Mouse (Mus musculus): ENCODE results near the gene Ccdc57. TPM values are rescaled to one million over a fixed set of nuclear protein-coding genes. Genes with fewer than 3 reads are reported as not detected.
"Not testable (repeated sequence)": the region's sequence is repeated elsewhere in the genome, so short reads cannot be mapped to it uniquely, and the experiment has no call there.

Gene Ccdc57
- polyA plus RNA-seq, 1 experiment, result 2.9 TPM

DNA sequence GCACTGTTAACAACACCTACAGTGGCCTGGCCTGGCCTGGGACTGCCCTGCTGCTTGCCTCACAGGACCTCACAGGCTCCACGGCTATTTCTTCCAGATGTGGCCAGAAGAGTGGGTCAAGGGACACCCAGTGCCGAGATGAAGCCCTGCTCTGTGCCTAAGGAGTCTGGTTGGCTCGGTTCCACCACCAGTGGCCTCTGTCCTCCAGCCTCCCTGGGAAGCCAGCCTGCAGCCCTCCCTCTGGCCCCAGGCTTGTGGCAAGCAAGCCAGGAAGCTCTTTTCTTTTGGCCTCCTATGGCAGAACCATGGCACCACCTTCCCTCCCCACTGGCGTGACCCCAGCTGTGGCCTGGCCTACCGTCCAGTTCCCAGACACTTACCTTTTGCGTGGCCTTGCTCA is 59.5 kb downstream of the Ccdc57 start:
- 53% methylated on average over 6 of the region's 6 CpGs for WGBS
- Histone ChIP-seq H3K4me1 (ENCODE audit: control insufficient read depth, insufficient read depth, low read length) (0 out of 2 replicates have a peak, but pooled peaks cover 2% of the 10 kb centered on the region), H3K4me3 (ENCODE audit: insufficient read depth, low read depth, low read length) (no peak overlapping the region), H3K27me3 (replicated peaks; ENCODE audit: control insufficient read depth, insufficient read depth, low read length) (no peaks in the 10 kb centered on the region), H3K36me3 (ENCODE audit: control insufficient read depth, insufficient read depth, low read length) (no peaks in the 10 kb centered on the region), H3K27ac (ENCODE audit: insufficient read depth, low read depth, low read length) (no peak overlapping the region)
- DNase-seq, result peak; percentile 84
- TF ChIP-seq POLR2A (IDR thresholded peaks at IDR 0.05; ENCODE audit: low read depth, low read length) (no peak), CTCF (conservative IDR thresholded peaks at IDR 0.05; ENCODE audit: insufficient read depth, insufficient read length, low read depth, low read length) (no peak)

DNA sequence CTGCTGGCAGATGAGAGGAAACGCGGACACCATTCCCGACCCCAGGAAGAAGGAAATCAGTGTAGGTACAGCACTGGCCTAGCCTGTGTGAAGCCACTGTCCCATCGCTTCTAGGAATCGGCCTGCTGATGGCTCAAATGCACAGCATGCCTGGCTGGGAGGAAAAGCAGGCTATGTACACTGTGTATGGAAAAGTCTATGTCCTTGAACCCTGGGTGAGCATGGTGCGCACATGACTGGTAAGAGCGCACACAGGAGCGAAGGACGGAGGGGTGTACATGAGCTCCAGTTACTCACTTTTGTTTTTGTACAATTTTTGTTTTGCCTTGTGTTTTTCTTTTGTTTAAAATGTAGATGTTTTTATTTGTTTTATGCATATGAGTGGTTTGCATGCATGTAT is 61.2 kb downstream of the Ccdc57 start:
- H3K27ac ChIP-seq (ENCODE audit: insufficient read depth, low read depth, low read length), result no peak overlapping the region
- no peaks in the 10 kb centered on the region for H3K27me3 ChIP-seq (replicated peaks; ENCODE audit: control insufficient read depth, insufficient read depth, low read length)
- H3K36me3 ChIP-seq (ENCODE audit: control insufficient read depth, insufficient read depth, low read length), result no peaks in the 10 kb centered on the region
- TF ChIP-seq CTCF (conservative IDR thresholded peaks at IDR 0.05; ENCODE audit: insufficient read depth, insufficient read length, low read depth, low read length) (no peak), POLR2A (IDR thresholded peaks at IDR 0.05; ENCODE audit: low read depth, low read length) (no peak)
- no peak overlapping the region for H3K4me3 ChIP-seq (ENCODE audit: insufficient read depth, low read depth, low read length)
- no peak for DNase-seq
- H3K4me1 ChIP-seq (ENCODE audit: control insufficient read depth, insufficient read depth, low read length), result 0 out of 2 replicates have a peak, but pooled peaks cover 2% of the 10 kb centered on the region
- 94% methylated on average over 9 of the region's 9 CpGs for WGBS

DNA sequence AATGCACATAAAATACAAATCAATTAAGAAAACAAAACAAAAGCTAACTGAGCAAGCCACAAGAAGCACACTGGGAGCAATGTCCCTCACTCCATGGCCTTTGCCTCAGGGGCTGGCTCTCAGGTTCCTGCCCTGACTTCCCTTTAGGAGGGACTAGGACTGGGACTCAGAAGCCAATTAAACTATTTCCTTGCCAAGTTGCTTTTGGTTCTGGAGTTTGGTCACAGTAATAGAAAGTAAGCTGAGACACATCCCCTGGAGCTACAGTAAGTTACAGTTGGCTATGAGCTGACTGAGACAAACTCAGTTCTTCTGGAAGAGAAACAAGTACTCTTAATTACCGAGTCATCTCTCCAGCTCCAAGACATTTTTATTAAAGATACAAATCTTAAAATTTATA is 66.9 kb downstream of the Ccdc57 start:
- 70% methylated on average over 1 of the region's 1 CpGs for WGBS
- TF ChIP-seq POLR2A (IDR thresholded peaks at IDR 0.05; ENCODE audit: low read depth, low read length) (no peak), CTCF (conservative IDR thresholded peaks at IDR 0.05; ENCODE audit: insufficient read depth, insufficient read length, low read depth, low read length) (no peak)
- H3K4me1 ChIP-seq (ENCODE audit: control insufficient read depth, insufficient read depth, low read length), result no peaks in the 10 kb centered on the region
- H3K27ac ChIP-seq (ENCODE audit: insufficient read depth, low read depth, low read length), result no peak overlapping the region
- no peaks in the 10 kb centered on the region for H3K27me3 ChIP-seq (replicated peaks; ENCODE audit: control insufficient read depth, insufficient read depth, low read length)
- peak; percentile 50 for DNase-seq
- no peaks in the 10 kb centered on the region for H3K36me3 ChIP-seq (ENCODE audit: control insufficient read depth, insufficient read depth, low read length)
- no peak overlapping the region for H3K4me3 ChIP-seq (ENCODE audit: insufficient read depth, low read depth, low read length)

DNA sequence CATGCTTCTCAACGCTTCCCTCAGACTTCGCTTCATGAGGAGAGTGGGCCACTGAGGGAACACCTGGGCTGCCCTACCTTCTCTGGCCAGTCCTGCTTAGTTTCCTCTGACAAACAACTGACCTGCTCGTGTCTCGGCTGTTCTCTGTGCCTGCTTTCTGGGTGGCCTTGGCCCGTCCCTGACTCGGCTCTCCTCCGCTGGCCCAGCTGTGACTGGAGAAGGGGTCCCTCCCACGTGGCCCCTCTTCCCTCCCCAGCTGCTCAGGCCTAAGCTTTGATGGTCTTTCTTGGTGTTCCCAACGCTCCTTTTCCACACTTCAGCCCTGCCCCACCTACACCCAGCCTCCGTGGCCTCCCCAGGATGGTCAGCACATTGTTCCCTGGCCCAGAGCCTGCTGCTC is 69.9 kb downstream of the Ccdc57 start:
- WGBS, result 76% methylated on average over 10 of the region's 10 CpGs
- no peak for DNase-seq
- Histone ChIP-seq H3K27ac (ENCODE audit: insufficient read depth, low read depth, low read length) (no peak overlapping the region), H3K36me3 (ENCODE audit: control insufficient read depth, insufficient read depth, low read length) (no peaks in the 10 kb centered on the region), H3K4me3 (ENCODE audit: insufficient read depth, low read depth, low read length) (no peak overlapping the region), H3K27me3 (replicated peaks; ENCODE audit: control insufficient read depth, insufficient read depth, low read length) (no peaks in the 10 kb centered on the region), H3K4me1 (ENCODE audit: control insufficient read depth, insufficient read depth, low read length) (no peaks in the 10 kb centered on the region)
- TF ChIP-seq POLR2A (IDR thresholded peaks at IDR 0.05; ENCODE audit: low read depth, low read length), result no peak
- no peak for TF ChIP-seq CTCF (conservative IDR thresholded peaks at IDR 0.05; ENCODE audit: insufficient read depth, insufficient read length, low read depth, low read length)

DNA sequence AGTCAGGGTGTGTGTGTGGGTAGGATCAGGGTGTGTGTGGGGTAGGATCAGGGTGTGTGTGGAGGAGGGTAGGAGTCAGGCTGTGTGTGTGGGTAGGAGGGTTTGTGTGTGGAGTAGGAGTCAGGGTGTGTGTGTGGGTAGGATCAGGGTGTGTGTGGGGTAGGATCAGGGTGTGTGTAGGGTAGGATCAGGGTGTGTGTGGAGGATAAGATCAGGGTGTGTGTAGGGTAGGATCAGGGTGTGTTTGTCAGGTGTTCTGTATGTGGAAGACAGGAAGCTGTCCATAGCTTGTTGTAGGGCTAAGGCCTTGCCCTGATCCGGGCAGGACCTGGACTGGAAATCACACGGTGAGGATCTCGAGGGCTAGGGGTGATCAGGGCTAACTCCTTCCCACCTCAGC is 76.7 kb downstream of the Ccdc57 start:
- WGBS, result 95% methylated on average over 3 of the region's 3 CpGs

DNA sequence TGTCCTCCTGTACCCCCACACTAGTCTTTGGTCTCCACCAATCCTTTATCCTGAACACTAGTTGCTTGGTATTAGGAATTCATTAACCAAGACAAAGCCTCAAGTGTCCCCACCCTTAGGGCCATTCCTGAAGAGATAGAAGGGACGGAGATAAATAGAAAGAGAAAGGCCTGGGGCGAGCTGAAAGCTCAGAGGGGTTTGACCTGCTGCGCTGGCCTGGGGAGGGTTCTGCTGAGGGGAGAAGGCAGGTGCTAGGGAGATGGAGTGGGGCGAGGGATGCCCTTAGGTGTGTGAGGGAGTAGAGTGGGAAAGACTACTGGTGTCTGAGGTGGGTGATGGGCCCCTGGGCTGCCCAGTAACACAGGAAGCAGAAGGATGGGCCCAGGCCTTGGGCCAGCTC is 78.9 kb downstream of the Ccdc57 start:
- no peak for TF ChIP-seq CTCF (conservative IDR thresholded peaks at IDR 0.05; ENCODE audit: insufficient read depth, insufficient read length, low read depth, low read length)
- no peaks in the 10 kb centered on the region for H3K36me3 ChIP-seq (ENCODE audit: control insufficient read depth, insufficient read depth, low read length)
- H3K27me3 ChIP-seq (replicated peaks; ENCODE audit: control insufficient read depth, insufficient read depth, low read length), result no peaks in the 10 kb centered on the region
- H3K27ac ChIP-seq (ENCODE audit: insufficient read depth, low read depth, low read length), result no peak overlapping the region
- no peak for DNase-seq
- 80% methylated on average over 4 of the region's 4 CpGs for whole genome bisulfite sequencing
- peaks cover 31% of the 10 kb centered on the region for H3K4me1 ChIP-seq (ENCODE audit: control insufficient read depth, insufficient read depth, low read length)
- H3K4me3 ChIP-seq (ENCODE audit: insufficient read depth, low read depth, low read length), result no peak overlapping the region

More for the DNA sequence above, 76.7 kb downstream of the Ccdc57 start:
- H3K27me3 ChIP-seq (replicated peaks; ENCODE audit: control insufficient read depth, insufficient read depth, low read length); H3K4me3 ChIP-seq (ENCODE audit: insufficient read depth, low read depth, low read length); H3K36me3 ChIP-seq (ENCODE audit: control insufficient read depth, insufficient read depth, low read length); H3K27ac ChIP-seq (ENCODE audit: insufficient read depth, low read depth, low read length); DNase-seq: not testable (repeated sequence)
- H3K4me1 ChIP-seq (ENCODE audit: control insufficient read depth, insufficient read depth, low read length), result peaks cover 27% of the 10 kb centered on the region

DNA sequence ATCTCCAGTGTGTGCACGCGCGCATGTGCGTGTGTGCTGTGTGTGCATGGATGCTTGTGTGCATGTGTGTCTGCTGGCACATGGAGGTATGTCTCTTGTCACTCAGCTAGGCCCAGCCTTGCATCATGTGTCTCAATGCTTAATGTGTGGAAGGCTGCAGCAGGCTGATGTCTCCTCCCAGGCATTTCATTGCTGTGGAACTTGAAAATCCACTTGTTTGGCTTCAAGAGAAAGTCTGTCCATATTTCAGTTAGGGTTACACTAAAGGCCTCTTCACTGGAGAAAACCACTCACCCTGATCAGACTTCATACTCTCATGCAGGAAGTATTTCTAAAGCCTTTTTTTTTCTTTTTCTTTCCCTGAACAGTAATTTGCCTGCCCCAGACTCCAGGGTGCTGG is 79.5 kb downstream of the Ccdc57 start:
- DNase-seq, result no peak
- TF ChIP-seq POLR2A (IDR thresholded peaks at IDR 0.05; ENCODE audit: low read depth, low read length) (no peak), CTCF (conservative IDR thresholded peaks at IDR 0.05; ENCODE audit: insufficient read depth, insufficient read length, low read depth, low read length) (no peak)
- WGBS, result 97% methylated on average over 4 of the region's 4 CpGs
- Histone ChIP-seq H3K4me1 (ENCODE audit: control insufficient read depth, insufficient read depth, low read length) (peaks cover 31% of the 10 kb centered on the region), H3K36me3 (ENCODE audit: control insufficient read depth, insufficient read depth, low read length) (no peaks in the 10 kb centered on the region), H3K4me3 (ENCODE audit: insufficient read depth, low read depth, low read length) (no peak overlapping the region), H3K27ac (ENCODE audit: insufficient read depth, low read depth, low read length) (no peak overlapping the region), H3K27me3 (replicated peaks; ENCODE audit: control insufficient read depth, insufficient read depth, low read length) (no peaks in the 10 kb centered on the region)

All from kidney, adult 2 months (tissue).